Mouse (Mus musculus): Measurements from ENCODE around the gene Txnl4b.

Txnl4b gene

GRCm38 (mm10) chr8:109565498-109566333 is at the start of gene Txnl4b, which contains the start of gene Dhx38:
Gene Txnl4b, plus strand, starts transcription at chr8:109565892.
Gene Dhx38, minus strand, starts transcription at chr8:109565861.
- peak; percentile 99 for ATAC-seq (ENCODE audit: low TSS enrichment)

GRCm38 (mm10) chr8:109524008-109524407 is 41.7 kb upstream of the Txnl4b start:
- no peak for ATAC-seq (ENCODE audit: low TSS enrichment)

- peak; percentile 74 for ATAC-seq (ENCODE audit: low TSS enrichment)
Observed at GRCm38 (mm10) chr8:109535140-109535990, 30.3 kb upstream of the Txnl4b start.

- ATAC-seq (ENCODE audit: low TSS enrichment) = peak; percentile 86
Observed at GRCm38 (mm10) chr8:109536703-109537102, 29.0 kb upstream of the Txnl4b start.

- peak; percentile 38 for ATAC-seq (ENCODE audit: low TSS enrichment)
Observed at GRCm38 (mm10) chr8:109542165-109542564, 23.5 kb upstream of the Txnl4b start.

- ATAC-seq (ENCODE audit: low TSS enrichment) = peak; percentile 63
Observed at GRCm38 (mm10) chr8:109542748-109543519, 22.8 kb upstream of the Txnl4b start.

GRCm38 (mm10) chr8:109544049-109544448 is 21.6 kb upstream of the Txnl4b start:
- ATAC-seq (ENCODE audit: low TSS enrichment) = no peak

- ATAC-seq (ENCODE audit: low TSS enrichment) = peak; percentile 72
Observed at GRCm38 (mm10) chr8:109551663-109552062, 14.0 kb upstream of the Txnl4b start.

- no peak for ATAC-seq (ENCODE audit: low TSS enrichment)
Observed at GRCm38 (mm10) chr8:109563881-109564280, 1.8 kb upstream of the Txnl4b start.

- ATAC-seq (ENCODE audit: low TSS enrichment) = no peak
Observed at GRCm38 (mm10) chr8:109564766-109565165, 926 bp upstream of the Txnl4b start.

- no peak for ATAC-seq (ENCODE audit: low TSS enrichment)
Observed at GRCm38 (mm10) chr8:109571139-109571538, 5.4 kb downstream of the Txnl4b start.

GRCm38 (mm10) chr8:109576311-109576710 is 10.6 kb downstream of the Txnl4b start:
- no peak for ATAC-seq (ENCODE audit: low TSS enrichment)

GRCm38 (mm10) chr8:109578900-109579301 is 13.2 kb downstream of the Txnl4b start, which contains the start of gene Hp:
Gene Hp, minus strand, starts transcription at chr8:109579172.
- no peak for ATAC-seq (ENCODE audit: low TSS enrichment)

GRCm38 (mm10) chr8:109584293-109584692 is 18.6 kb downstream of the Txnl4b start:
- ATAC-seq (ENCODE audit: low TSS enrichment) = no peak

GRCm38 (mm10) chr8:109584830-109585229 is 19.1 kb downstream of the Txnl4b start:
- no peak for ATAC-seq (ENCODE audit: low TSS enrichment)

GRCm38 (mm10) chr8:109585652-109586051 is 20.0 kb downstream of the Txnl4b start:
- no peak for ATAC-seq (ENCODE audit: low TSS enrichment)

- ATAC-seq (ENCODE audit: low TSS enrichment) = no peak
Observed at GRCm38 (mm10) chr8:109586972-109587504, 21.3 kb downstream of the Txnl4b start.

- ATAC-seq (ENCODE audit: low TSS enrichment) = no peak
Observed at GRCm38 (mm10) chr8:109590901-109591300, 25.2 kb downstream of the Txnl4b start.

- no peak for ATAC-seq (ENCODE audit: low TSS enrichment)
Observed at GRCm38 (mm10) chr8:109591367-109591766, 25.7 kb downstream of the Txnl4b start.

GRCm38 (mm10) chr8:109592164-109592563 is 26.5 kb downstream of the Txnl4b start:
- no peak for ATAC-seq (ENCODE audit: low TSS enrichment)

- peak; percentile 77 for ATAC-seq (ENCODE audit: low TSS enrichment)
Observed at GRCm38 (mm10) chr8:109593117-109593788, 27.6 kb downstream of the Txnl4b start.

All from frontal cortex, adult (tissue).